8 mouse cellular contexts compared by ENCODE assay signal in genomic region chr11:68211924-68212578, GRCm38 (mm10).
DNase-seq lines count a peak whose midpoint lies in the region; ATAC-seq and TF ChIP-seq lines count a peak whose summit lies in the region.

No protein-coding gene starts in this region.

- no peak overlapping the region for H3K4me3 ChIP-seq in cortical plate, adult 2 months (ENCODE audit: insufficient read depth, low read length)
- no peak overlapping the region for H3K4me3 ChIP-seq in heart, embryonic 16.5 days (ENCODE audit: low read length)

- peak; percentile 51 for DNase-seq in right cerebral cortex, postnatal 14 days
- DNase-seq in right cerebral cortex, adult 18-20 months: no peak
- peak; percentile 65 for DNase-seq in kidney, postnatal 14 days
- peak; percentile 82 to 85 for DNase-seq in lung, postnatal 4 days
- DNase-seq in spleen, adult 18-20 months: no peak
- DNase-seq in right cerebral cortex, postnatal 25 days: no peak

- no peak overlapping the region for H3K27ac ChIP-seq in cortical plate, adult 2 months (ENCODE audit: insufficient read depth, low read length)
- H3K27ac ChIP-seq in heart, embryonic 16.5 days (ENCODE audit: low read length): 0 out of 2 replicates have a peak overlapping the region, but pooled peaks have one; percentile 7

- WGBS in heart, embryonic 16.5 days: 26% methylated on average over 8 of the region's 8 CpGs

- peak; percentile 45 for TF ChIP-seq CTCF in cortical plate, adult 2 months (IDR thresholded peaks at IDR 0.05; ENCODE audit: extremely low read depth, insufficient read depth, low read length)

- H3K36me3 ChIP-seq in heart, embryonic 16.5 days (ENCODE audit: control insufficient read depth, insufficient read depth): no peaks in the 10 kb centered on the region

- TF ChIP-seq POLR2A in cortical plate, adult 2 months (IDR thresholded peaks at IDR 0.05; ENCODE audit: extremely low read depth, insufficient read depth, low read length): no peak

- H3K9me3 ChIP-seq in heart, embryonic 16.5 days (replicated peaks; ENCODE audit: control insufficient read depth, low read length): no peaks in the 10 kb centered on the region

- H3K4me2 ChIP-seq in heart, embryonic 16.5 days (ENCODE audit: low read depth, low read length): no peak overlapping the region

- H3K9ac ChIP-seq in heart, embryonic 16.5 days (ENCODE audit: low read length): no peak overlapping the region

- 0 out of 2 replicates have a peak, but pooled peaks cover 2% of the 10 kb centered on the region for H3K4me1 ChIP-seq in cortical plate, adult 2 months (ENCODE audit: control insufficient read depth, insufficient read depth, low read length)
- H3K4me1 ChIP-seq in heart, embryonic 16.5 days (ENCODE audit: control insufficient read depth, insufficient read depth, low read length): peaks cover 23% of the 10 kb centered on the region

- H3K27me3 ChIP-seq in heart, embryonic 16.5 days (ENCODE audit: control insufficient read depth, insufficient read depth, low read length): no peaks in the 10 kb centered on the region

- peak; percentile 26 for ATAC-seq in heart, embryonic 16.5 days (replicated peaks; ENCODE audit: extremely low read depth, insufficient read depth, low FRiP score)

Comparison
In these comparisons a context has a peak if more than half of its experiments do, and no peak if none do; other contexts are left out.
1. DNase-seq: peak in right cerebral cortex, postnatal 14 days (single experiment), kidney, postnatal 14 days (single experiment) and lung, postnatal 4 days (2 of 2); none in right cerebral cortex, adult 18-20 months (single experiment), spleen, adult 18-20 months (0 of 2) and right cerebral cortex, postnatal 25 days (single experiment).